In the genomic region with DNA sequence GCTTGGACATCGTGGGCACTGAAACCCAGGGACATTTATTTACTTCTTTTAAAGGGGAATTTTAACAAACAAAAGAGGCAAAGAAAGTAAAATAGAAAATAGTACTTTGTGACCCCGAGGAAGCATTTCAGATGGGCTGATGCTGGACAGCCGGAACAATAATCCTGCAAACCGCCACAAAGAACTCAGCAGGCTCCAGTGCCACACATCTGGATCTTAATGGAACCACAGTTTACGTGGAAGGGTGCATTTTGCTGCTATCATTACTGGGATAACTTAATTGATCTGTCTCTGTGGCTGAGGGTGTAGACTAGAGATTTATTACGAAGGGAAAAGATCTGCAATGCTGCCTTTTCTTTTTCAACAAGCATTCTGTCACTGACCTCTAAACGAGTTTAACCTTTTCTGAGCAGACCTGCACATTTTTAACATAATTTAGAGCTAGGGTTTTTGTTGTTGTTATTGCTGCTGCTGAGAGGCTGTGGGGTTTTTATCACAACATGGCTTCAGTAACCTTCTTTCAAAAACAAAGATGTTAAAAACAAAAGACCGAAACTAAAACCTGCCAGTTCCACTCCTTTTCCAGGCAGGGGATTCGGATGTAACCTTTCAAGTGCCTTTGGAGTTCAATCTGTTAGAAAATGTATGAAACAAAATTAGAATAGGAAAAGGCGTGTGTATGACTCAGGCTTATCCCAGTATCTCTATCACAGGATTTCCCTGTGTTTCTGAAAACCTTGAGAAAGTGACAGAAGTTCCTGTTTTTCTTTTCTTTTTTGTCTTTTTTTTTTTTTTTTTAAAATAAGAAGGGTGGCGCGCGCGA, we compare ENCODE assay signal across 8 mouse cellular contexts.
A peak's percentile ranks its signal among the peaks of the same experiment; 100 is the strongest.
DNase-seq lines count a peak whose midpoint lies in the region; ATAC-seq and TF ChIP-seq lines count a peak whose summit lies in the region.

No protein-coding gene starts in this region.

- H3K4me3 ChIP-seq in erythroblast, embryonic 14.5 days (replicated peaks), result peak overlapping the region; percentile 92
- H3K4me3 ChIP-seq in embryonic fibroblast, embryonic 13.5 days (ENCODE audit: insufficient read depth, low read length), result peak overlapping the region; percentile 81
- peak overlapping the region; percentile 82 for H3K4me3 ChIP-seq in limb, embryonic 15.5 days

- H3K4me1 ChIP-seq in erythroblast, embryonic 14.5 days (ENCODE audit: control insufficient read depth), result peaks cover 51% of the 10 kb centered on the region
- H3K4me1 ChIP-seq in embryonic fibroblast, embryonic 13.5 days (ENCODE audit: control insufficient read depth, insufficient read depth, low read length), result peaks cover 42% of the 10 kb centered on the region
- peaks cover 48% of the 10 kb centered on the region for H3K4me1 ChIP-seq in limb, embryonic 15.5 days

- no peak for ATAC-seq in erythroblast, adult 5-6 weeks (replicated peaks; ENCODE audit: low FRiP score, poor library complexity, severe bottlenecking)
- ATAC-seq in limb, embryonic 15.5 days (ENCODE audit: insufficient number of reproducible peaks, low FRiP score, low TSS enrichment, low read depth), result no peak
- no peak for ATAC-seq in frontal cortex, adult (ENCODE audit: low TSS enrichment)

- H3K36me3 ChIP-seq in erythroblast, embryonic 14.5 days (ENCODE audit: control insufficient read depth), result peaks cover 15% of the 10 kb centered on the region
- no peaks in the 10 kb centered on the region for H3K36me3 ChIP-seq in limb, embryonic 15.5 days

- H3K9ac ChIP-seq in limb, embryonic 15.5 days, result peak overlapping the region; percentile 23; the same call in 1 of the 2 replicates

- 5% methylated on average over 14 of the region's 14 CpGs for WGBS in limb, embryonic 15.5 days

- peaks cover 37% of the 10 kb centered on the region for H3K27me3 ChIP-seq in erythroblast, embryonic 14.5 days (ENCODE audit: control insufficient read depth)
- no peaks in the 10 kb centered on the region for H3K27me3 ChIP-seq in limb, embryonic 15.5 days

- intact Hi-C loops in left cerebral cortex, postnatal 14 days (cut with DNase I), result no loop called here

- peak overlapping the region; percentile 99 for H3K27ac ChIP-seq in embryonic fibroblast, embryonic 13.5 days (ENCODE audit: insufficient read depth, low read length)
- peak overlapping the region; percentile 96 for H3K27ac ChIP-seq in limb, embryonic 15.5 days

- no peaks in the 10 kb centered on the region for H3K9me3 ChIP-seq in erythroblast, embryonic 14.5 days (ENCODE audit: control insufficient read depth, low read length)
- no peaks in the 10 kb centered on the region for H3K9me3 ChIP-seq in limb, embryonic 15.5 days

- H3K4me2 ChIP-seq in limb, embryonic 15.5 days, result peak overlapping the region; percentile 74

- DNase-seq in 3T3-L1 (ENCODE audit: low read depth, low spot score), result peak; percentile 63
- DNase-seq in left cerebral cortex, postnatal 14 days (ENCODE audit: low spot score in 2 of 2), result no peak
- no peak for DNase-seq in layer of hippocampus, postnatal 14 days (ENCODE audit: low spot score in 2 of 2)

- TF ChIP-seq CTCF in embryonic fibroblast, embryonic 13.5 days (IDR thresholded peaks at IDR 0.05; ENCODE audit: borderline replicate concordance, insufficient read depth, low read length), result no peak

- TF ChIP-seq POLR2A in embryonic fibroblast, embryonic 13.5 days (IDR thresholded peaks at IDR 0.05; ENCODE audit: low read depth, low read length), result no peak
